Mouse (Mus musculus) cerebellum, postnatal 10 days (tissue): ENCODE data around the gene Cetn3.

ENCODE experiments used
- DNase-seq, 2 experiments: peaks; one replicate each; pipeline ENCODE4 v3.0.0; 2021; ENCODE audit warnings: mixed read lengths in 2 of 2

Gene Cetn3

GRCm38 (mm10) chr13:81824576-81825330 lies 41.9 kb downstream of the Cetn3 start:
- DNase-seq, result no peak

GRCm38 (mm10) chr13:81828486-81828885 lies 45.6 kb downstream of the Cetn3 start:
- peak; percentile 25 to 46 for DNase-seq

GRCm38 (mm10) chr13:81831838-81832237 lies 49.0 kb downstream of the Cetn3 start:
- no peak for DNase-seq

DNA sequence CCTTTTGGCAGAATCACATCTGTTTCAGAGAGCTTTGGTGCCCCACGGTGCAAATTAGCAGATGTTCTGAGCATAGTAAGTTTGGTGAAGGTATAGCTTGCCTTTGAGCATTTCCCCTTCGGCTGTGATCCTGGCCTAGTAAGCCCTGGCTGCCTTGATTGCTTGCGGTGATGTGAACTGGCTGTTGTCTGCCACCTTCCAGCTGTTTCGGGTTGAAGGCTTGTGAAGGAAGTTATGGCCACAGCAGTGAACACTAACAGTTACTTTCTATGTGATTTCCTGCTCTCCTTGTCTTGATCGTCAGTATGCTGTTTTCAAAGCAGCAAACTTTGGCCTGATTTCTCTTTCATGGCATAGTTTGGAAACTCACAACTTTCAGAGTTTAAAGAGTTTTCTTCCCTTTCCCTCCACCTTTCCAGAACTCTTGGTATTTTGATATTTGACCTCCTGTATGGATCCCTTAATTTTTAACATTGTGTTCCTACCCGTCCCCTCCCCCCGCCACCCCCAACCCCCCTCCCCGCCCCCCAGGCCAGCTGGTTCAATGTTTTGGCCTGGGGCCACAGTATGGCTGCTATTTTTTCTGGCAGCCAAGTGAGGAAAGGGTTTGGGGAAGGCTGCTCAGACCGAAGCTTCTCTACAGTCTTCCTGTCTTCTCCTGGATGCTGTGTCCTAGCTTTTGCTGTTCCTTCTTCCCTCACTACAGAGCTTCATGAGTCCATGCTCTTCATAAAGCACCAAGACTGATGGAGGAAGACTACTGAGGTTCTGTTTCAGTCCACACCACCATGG lies 53.7 kb downstream of the Cetn3 start:
- peak; percentile 36 to 41 for DNase-seq

DNA sequence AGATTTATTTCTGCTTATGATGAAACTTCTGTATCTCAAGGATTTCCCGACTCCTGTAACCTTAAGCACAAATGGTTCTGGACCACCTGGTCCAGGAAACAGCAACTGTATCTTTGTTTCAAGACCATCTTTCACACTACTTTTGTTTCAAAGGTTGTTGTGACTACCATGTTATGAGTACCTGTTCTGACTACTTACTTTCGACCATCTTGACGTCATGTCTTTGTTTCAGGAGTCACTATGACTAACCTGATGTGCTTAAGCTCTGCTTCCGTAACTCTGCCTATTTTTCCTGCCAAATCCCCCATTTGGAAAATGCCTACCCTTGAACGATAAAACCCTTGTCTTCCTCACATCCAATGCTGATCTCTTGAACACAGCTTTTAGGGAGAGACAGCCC lies 55.1 kb downstream of the Cetn3 start:
- DNase-seq, result no peak

DNA sequence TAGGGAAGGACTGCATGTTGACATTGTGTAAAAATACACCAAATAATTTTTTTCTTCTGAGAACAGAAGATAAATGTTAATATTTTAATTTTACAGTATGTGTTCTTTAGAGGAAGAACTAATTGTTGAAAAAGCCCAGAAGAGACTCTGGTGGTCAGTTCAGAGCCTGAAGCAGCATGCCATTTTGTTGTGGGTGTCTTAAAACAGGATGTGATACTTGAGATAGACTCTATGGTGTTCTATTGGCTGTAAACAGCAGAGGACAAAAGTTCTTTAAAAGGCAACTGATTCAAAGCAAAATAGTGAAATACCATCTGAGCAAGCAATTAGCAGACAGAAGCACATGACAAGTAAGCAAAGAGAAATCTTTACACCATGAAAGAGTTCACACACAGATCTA lies 56.1 kb downstream of the Cetn3 start:
- no peak for DNase-seq

GRCm38 (mm10) chr13:81840246-81840645 lies 57.4 kb downstream of the Cetn3 start:
- DNase-seq, result no peak

DNA sequence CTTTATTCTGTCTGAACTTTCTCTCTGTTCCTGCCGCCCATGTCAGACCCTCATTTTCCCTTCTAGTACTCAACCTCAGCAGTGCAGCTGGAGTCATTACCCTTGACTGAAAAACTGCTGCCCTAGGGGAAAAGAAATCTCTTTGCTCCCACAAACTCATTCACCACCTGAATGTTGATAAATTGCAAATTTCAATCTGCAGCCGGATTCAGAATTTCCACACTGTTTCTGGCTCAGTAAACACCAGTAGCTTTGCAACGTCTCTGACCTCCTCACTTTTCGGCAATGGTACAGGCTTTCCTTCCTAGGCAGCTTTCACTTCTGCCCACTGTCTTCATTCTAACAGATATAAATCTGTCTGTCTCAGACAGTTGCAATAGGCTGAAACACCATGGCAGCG lies 57.8 kb downstream of the Cetn3 start:
- no peak for DNase-seq

GRCm38 (mm10) chr13:81842278-81842677 lies 59.4 kb downstream of the Cetn3 start:
- DNase-seq, result no peak
